Mouse (Mus musculus): ENCODE measurements around the gene Tnfsf13b.

DNA sequence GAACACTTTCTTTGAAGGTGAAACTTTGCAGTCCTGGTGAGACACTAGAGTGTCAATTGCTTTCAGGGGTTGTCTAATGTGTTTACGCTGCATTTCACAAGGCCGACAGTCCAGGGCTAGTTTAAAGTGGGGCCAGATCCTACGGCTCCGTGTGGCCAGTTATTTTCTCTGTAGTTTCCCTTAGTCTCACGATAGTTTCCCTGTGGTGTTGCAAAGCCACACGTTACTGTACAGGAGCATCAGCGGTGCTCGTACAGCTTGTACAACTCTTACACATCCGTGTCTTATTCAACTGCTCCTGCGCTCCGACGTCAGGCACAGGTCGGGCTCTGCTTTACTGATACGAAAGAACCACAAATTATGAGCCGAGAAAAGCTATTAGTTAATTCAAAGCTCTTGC is 29.3 kb upstream of the Tnfsf13b start:
- no peak for TF ChIP-seq CTCF (IDR thresholded peaks at IDR 0.05; ENCODE audit: control insufficient read depth, insufficient read depth, insufficient replicate concordance, low read depth, low read length)
- TF ChIP-seq POLR2A (IDR thresholded peaks at IDR 0.05; ENCODE audit: control insufficient read depth, low read depth, low read length), result no peak
